Mouse (Mus musculus) embryonic facial prominence, embryonic 15.5 days (tissue): ENCODE results near the gene Slfn8. TPM values are rescaled to one million over a fixed set of nuclear protein-coding genes. Genes with fewer than 3 reads are reported as not detected.
A peak's percentile ranks its signal among the peaks of the same experiment; 100 is the strongest.
"Not testable (repeated sequence)": the region's sequence is repeated elsewhere in the genome, so short reads cannot be mapped to it uniquely, and the experiment has no call there.

Experiments used
- ATAC-seq: fragments of 200-750 bp; cut with Nextera tagmentation; 2 replicates; pipeline ENCODE4 v1.8.0; 2017; ENCODE audit warnings: low read depth, moderate TSS enrichment; ENCODE audit not compliant: insufficient number of reproducible peaks, low FRiP score, low TSS enrichment
- H3K27ac ChIP-seq: fragments of 300-500 bp; sonication (generic); replicated peaks from 2 replicates; pipeline ENCODE4 v1.5.1; 2015; ENCODE audit warnings: mild to moderate bottlenecking, inconsistent platforms
- H3K27me3 ChIP-seq: fragments of 300-500 bp; sonication (generic); 2 replicates; pipeline ENCODE4 v1.6.1; 2015; ENCODE audit warnings: inconsistent platforms
- H3K36me3 ChIP-seq: fragments of 300-500 bp; sonication (generic); 2 replicates; pipeline ENCODE4 v1.6.1; 2015; ENCODE audit warnings: mild to moderate bottlenecking, inconsistent platforms
- H3K4me1 ChIP-seq: fragments of 300-500 bp; sonication (generic); 2 replicates; pipeline ENCODE4 v1.6.1; 2015; ENCODE audit warnings: inconsistent platforms
- H3K4me2 ChIP-seq: fragments of 300-500 bp; sonication (generic); replicated peaks from 2 replicates; pipeline ENCODE4 v1.6.1; 2015; ENCODE audit warnings: mild to moderate bottlenecking, inconsistent platforms
- H3K4me3 ChIP-seq: fragments of 300-500 bp; sonication (generic); replicated peaks from 2 replicates; pipeline ENCODE4 v1.5.1; 2015; ENCODE audit warnings: mild to moderate bottlenecking, inconsistent platforms
- H3K9ac ChIP-seq: fragments of 300-500 bp; sonication (generic); 2 replicates; pipeline ENCODE4 v1.6.1; 2015; ENCODE audit warnings: inconsistent platforms
- H3K9me3 ChIP-seq: fragments of 300-500 bp; sonication (generic); replicated peaks from 2 replicates; pipeline ENCODE4 v1.6.1; 2016; ENCODE audit warnings: inconsistent platforms
- WGBS: fragments of 180-500 bp; shearing (Covaris S2); methylation state at CpG from one replicate; pipeline ENCODE4 v1.1.7; 2015; 5-methylcytosine and 5-hydroxymethylcytosine counted together
- polyA plus RNA-seq: library from polyadenylated mRNA; unstranded; fragments of >200 nt; fragmentation: Nextera tagmentation; extraction: Ambion mirVana; gene quantifications from 2 replicates; pipeline ENCODE4 v1.2.1, GENCODE M21; 2015

Slfn8 gene
- polyA plus RNA-seq, 1 experiment from 2014 or later, result 1.0 TPM

DNA sequence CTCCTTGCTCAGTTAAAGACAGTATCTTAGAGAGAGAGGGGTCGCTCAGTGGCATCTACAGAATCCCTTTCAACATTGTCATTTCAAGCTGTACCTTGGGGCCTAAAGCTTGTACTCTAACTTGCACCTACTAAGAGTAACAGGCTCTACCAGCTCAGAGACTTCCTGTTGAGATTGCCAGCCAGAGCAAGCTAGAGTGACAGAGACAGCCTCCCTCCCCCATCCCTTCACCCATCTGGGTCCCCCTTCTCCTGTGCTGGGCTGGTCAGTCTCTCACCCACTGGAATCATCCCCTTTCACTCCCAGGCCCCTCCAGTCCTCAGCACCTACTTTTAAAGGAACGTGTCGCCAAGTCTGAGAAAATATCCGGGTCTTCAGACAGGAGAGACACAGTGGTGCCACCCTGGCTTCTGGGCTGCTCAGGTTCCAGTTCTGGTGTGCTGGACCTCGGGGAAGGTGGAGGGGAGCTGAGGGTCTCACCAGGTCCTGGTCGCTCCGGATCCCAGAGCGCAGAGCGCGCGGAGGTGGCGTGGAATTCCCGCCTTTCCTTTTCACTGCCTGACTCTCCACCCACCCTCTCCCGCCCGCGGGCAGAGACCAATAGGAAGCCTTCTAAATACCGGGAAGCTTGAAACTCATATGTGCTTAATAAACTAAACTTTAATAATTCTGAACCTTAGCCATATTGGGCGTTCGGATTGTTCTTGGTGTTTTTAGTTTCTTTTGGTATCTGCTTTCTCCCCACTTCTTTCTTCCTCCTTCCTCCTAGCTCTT is 29.8 kb downstream of the Slfn8 start:
- peak; percentile 54; the same call in 1 of the 2 replicates for ATAC-seq
- not testable (repeated sequence) for H3K36me3 ChIP-seq, H3K9me3 ChIP-seq, H3K27me3 ChIP-seq
- WGBS, result 9% methylated on average over 19 of the region's 19 CpGs
- Histone ChIP-seq H3K4me1 (peaks cover 11% of the 10 kb centered on the region), H3K9ac (peak overlapping the region; percentile 18; the same call in 1 of the 2 replicates), H3K27ac (peak overlapping the region; percentile 67; the same call in 1 of the 2 replicates), H3K4me2 (peak overlapping the region; percentile 64), H3K4me3 (peak overlapping the region; percentile 47)

DNA sequence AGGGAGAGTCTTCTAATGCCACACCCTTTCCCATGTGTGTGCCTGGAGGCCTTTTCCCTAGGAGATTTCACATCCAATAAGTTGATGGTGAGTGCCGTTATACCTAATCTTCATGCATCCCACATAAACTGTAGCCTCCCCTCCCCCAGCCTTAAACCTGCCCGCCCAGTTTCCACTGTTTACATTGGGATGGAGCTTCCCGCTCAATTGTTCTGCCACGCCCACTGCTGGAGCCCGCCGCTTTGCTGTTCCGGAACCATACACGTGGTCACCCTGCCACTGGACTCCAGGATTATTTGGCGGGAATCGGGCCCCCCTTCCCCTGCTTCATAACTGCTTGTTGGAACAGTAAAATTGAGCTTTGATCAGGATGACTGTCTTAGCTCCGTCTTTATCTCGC is 31.3 kb downstream of the Slfn8 start:
- WGBS, result 26% methylated on average over 12 of the region's 12 CpGs
- no peaks in the 10 kb centered on the region for H3K9me3 ChIP-seq
- H3K4me3 ChIP-seq, result peak overlapping the region; percentile 47
- H3K36me3 ChIP-seq, result peaks cover 11% of the 10 kb centered on the region; the same call in 1 of the 2 replicates
- ATAC-seq, result no peak
- no peak overlapping the region for H3K9ac ChIP-seq
- H3K4me1 ChIP-seq, result peaks cover 11% of the 10 kb centered on the region
- H3K27ac ChIP-seq, result no peak overlapping the region
- peak overlapping the region; percentile 64 for H3K4me2 ChIP-seq
- no peaks in the 10 kb centered on the region for H3K27me3 ChIP-seq

DNA sequence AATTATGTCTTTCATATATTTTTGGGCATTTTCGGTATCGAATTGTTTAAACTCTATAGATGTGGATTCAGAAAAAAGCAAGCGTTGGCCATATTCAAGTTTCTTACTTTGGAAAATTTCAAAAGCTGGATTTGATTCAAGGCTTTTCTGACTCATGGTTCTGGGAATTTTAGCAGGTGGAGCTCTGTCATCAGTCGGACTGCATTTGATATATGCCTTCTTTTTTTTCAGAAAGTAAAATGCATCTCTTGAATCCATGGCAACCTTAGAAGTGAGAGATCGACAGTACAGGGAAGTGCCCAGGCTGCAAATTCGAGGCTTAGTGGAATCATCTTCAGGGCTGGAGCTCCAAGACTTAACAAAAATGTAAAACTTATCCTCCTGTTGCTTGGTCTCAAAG is 33.0 kb downstream of the Slfn8 start:
- H3K27me3 ChIP-seq, result no peaks in the 10 kb centered on the region
- WGBS, result 86% methylated on average over 6 of the region's 6 CpGs
- H3K4me1 ChIP-seq, result peaks cover 11% of the 10 kb centered on the region
- H3K4me3 ChIP-seq, result no peak overlapping the region
- H3K9me3 ChIP-seq, result no peaks in the 10 kb centered on the region
- no peak overlapping the region for H3K27ac ChIP-seq
- H3K4me2 ChIP-seq, result no peak overlapping the region
- H3K36me3 ChIP-seq, result peaks cover 18% of the 10 kb centered on the region; the same call in 1 of the 2 replicates
- no peak overlapping the region for H3K9ac ChIP-seq
- ATAC-seq, result no peak

DNA sequence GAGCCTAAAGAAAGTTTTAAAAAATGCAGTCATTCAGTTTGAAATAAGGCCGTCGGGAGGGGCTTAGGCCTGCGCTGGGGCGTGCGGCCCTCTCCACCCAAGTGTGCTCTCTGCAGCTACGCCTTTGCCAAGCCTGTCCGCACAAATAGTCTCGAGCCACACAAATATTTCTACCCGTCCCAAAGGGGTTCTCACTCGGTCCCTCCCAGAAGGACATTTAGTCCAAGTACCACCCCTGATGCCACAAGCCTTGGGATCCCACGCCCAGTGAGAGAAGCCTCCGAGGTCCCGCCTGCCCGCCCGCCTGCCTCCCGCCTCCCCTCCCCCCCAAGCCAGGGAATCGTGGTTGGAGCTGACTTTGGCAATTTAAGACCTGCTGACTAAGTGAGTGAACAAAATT is 37.4 kb downstream of the Slfn8 start:
- no peak overlapping the region for H3K4me3 ChIP-seq
- H3K27ac ChIP-seq, result no peak overlapping the region
- no peaks in the 10 kb centered on the region for H3K9me3 ChIP-seq
- no peaks in the 10 kb centered on the region for H3K4me1 ChIP-seq
- WGBS, result 80% methylated on average over 17 of the region's 17 CpGs
- no peak overlapping the region for H3K4me2 ChIP-seq
- H3K27me3 ChIP-seq, result no peaks in the 10 kb centered on the region
- H3K36me3 ChIP-seq, result peaks cover 32% of the 10 kb centered on the region
- H3K9ac ChIP-seq, result no peak overlapping the region
- ATAC-seq, result no peak

DNA sequence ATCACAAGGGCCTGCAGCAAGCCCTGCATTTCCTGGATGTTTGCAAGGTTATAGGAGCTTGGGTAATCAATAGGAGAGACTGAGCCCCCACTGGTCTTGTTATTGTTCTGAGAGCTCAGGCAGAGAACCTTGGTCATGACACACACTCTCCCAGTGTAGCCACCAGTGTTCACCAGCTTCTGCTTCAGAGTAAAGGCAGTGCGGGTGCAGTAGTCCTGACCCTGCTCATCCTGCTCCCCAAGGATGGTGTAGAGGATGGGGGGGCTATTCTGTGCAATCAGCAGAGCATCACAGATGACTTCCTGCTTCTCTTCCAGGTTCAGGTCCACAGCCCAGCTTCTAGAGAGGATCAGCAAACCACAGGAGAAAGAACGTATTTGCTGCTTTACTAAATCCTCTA is 38.2 kb downstream of the Slfn8 start:
- not testable (repeated sequence) for H3K4me2 ChIP-seq, H3K27me3 ChIP-seq, H3K4me3 ChIP-seq, H3K27ac ChIP-seq, H3K9ac ChIP-seq, H3K9me3 ChIP-seq, ATAC-seq, H3K4me1 ChIP-seq
- H3K36me3 ChIP-seq, result peaks cover 32% of the 10 kb centered on the region
- WGBS, result 85% methylated on average over 2 of the region's 2 CpGs

DNA sequence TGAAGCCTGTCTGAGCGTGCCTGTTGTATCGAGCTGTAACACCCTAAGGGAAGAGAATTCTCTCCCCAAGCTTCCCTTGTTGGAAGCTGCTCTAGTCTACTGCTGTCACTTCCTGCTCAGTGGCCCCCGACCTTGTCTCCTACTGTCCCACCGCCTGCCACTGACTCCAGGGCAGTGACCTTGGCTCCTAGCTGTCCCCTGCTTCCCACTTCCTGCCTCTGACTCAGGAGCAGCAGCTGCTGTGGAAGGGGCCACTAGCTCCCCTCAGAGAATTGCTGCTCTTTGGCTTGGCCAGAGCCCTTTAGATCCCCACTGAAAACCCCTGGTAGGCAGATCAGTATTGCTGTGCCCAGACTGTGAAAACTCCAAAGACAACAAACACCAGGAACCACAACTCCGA is 46.7 kb downstream of the Slfn8 start:
- H3K27ac ChIP-seq, result no peak overlapping the region
- H3K36me3 ChIP-seq, result no peaks in the 10 kb centered on the region
- no peak for ATAC-seq
- H3K4me1 ChIP-seq, result peaks cover 12% of the 10 kb centered on the region
- no peaks in the 10 kb centered on the region for H3K27me3 ChIP-seq
- H3K4me3 ChIP-seq, result no peak overlapping the region
- 22% methylated on average over 5 of the region's 5 CpGs for WGBS
- no peaks in the 10 kb centered on the region for H3K9me3 ChIP-seq
- no peak overlapping the region for H3K9ac ChIP-seq
- H3K4me2 ChIP-seq, result no peak overlapping the region

DNA sequence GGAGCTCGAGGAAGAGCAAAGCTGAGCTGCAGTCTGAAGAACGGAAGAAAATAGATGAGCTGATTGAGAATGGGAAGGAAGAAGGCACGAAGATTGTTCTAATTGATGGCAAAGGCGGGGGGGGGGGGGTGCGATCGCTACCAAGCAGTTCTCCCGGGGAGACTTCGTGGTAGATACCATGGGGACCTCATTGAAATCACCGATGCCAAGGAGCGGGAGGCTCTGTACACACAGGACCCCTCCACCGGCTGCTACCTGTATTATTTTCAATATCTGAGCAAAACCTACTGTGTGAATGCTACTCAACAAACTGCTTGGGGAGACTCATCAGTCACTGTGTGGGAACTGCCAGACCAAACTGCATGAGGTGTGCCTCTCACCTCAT is 49.0 kb downstream of the Slfn8 start:
- Histone ChIP-seq H3K9me3 (no peaks in the 10 kb centered on the region), H3K27ac (0 out of 2 replicates have a peak overlapping the region, but pooled peaks have one; percentile 71), H3K36me3 (no peaks in the 10 kb centered on the region), H3K27me3 (no peaks in the 10 kb centered on the region), H3K9ac (no peak overlapping the region), H3K4me1 (peaks cover 12% of the 10 kb centered on the region), H3K4me2 (peak overlapping the region; percentile 48), H3K4me3 (peak overlapping the region; percentile 27)
- 64% methylated on average over 11 of the region's 11 CpGs for WGBS
- no peak for ATAC-seq

DNA sequence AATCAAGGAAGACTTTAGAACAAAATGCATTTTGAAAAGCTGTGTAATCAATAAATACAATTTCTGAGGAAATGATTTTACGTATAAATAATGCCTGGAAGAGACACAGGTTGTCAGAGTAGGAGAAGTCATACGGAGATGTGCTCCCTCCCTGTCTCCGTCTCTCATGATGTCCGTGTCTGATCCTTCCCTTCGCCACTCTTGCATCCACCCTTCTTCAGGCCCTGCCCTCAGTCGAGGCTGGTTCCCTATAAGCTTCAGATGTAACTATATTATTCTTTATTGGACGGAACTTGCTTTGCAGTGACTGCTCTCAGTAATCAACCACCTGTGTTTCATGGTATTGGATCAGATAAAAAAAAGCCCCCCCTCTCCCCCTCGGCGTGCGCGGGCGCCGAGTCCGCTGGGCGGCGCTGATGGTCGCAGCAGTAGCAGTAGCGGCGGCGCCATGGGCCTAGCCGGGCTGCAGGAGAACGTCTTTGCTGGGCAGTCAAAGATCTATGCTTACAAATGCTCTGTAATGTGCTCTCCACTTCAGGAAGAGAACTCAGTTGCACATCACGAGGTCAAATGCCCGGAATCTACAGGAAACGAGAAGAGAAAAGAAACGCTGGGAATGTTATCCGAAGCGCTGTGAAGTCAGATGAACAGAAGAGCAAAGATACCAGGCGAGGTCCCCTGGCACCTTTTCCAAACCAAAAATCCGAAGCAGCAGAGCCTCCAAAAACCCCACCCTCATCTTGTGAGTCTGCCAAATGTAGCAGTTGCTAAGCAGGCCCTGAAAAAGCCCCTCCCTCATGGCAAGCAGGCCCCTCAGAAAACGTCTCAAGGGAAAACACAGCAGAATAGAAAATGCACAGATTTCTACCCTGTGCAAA is 49.7 kb downstream of the Slfn8 start:
- Histone ChIP-seq H3K36me3 (no peaks in the 10 kb centered on the region), H3K4me3 (peak overlapping the region; percentile 27), H3K9me3 (no peaks in the 10 kb centered on the region), H3K4me2 (peak overlapping the region; percentile 48), H3K4me1 (peaks cover 12% of the 10 kb centered on the region), H3K27ac (peak overlapping the region; percentile 71), H3K27me3 (no peaks in the 10 kb centered on the region), H3K9ac (0 out of 2 replicates have a peak overlapping the region, but pooled peaks have one; percentile 12)
- 0 out of 2 replicates have a peak, but pooled peaks have one; percentile 51 for ATAC-seq
- 7% methylated on average over 31 of the region's 31 CpGs for WGBS

DNA sequence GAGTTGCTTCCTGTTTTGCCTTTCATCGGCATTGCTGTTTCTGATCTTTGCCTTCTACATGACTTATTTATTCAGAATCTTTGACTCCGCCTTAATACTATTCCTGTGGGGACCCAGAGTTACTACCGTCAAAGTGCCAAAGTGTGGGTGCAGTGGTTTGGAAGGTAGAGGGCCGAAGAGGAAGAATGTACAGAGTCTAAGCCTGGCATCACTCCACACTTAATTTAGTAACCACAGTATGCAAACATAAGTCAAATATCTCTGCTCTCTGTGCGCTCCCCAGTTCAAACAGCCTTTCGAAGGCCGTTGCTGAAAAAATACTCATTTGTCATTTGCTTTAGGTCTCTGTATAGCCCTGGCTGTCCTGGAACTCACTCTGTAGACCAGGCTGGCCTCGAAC is 58.4 kb downstream of the Slfn8 start:
- Histone ChIP-seq H3K27me3 (no peaks in the 10 kb centered on the region), H3K4me3 (no peak overlapping the region), H3K36me3 (no peaks in the 10 kb centered on the region), H3K9ac (no peak overlapping the region), H3K27ac (no peak overlapping the region), H3K4me2 (no peak overlapping the region), H3K4me1 (no peaks in the 10 kb centered on the region), H3K9me3 (no peaks in the 10 kb centered on the region)
- ATAC-seq, result no peak
- WGBS, result 80% methylated on average over 8 of the region's 8 CpGs

DNA sequence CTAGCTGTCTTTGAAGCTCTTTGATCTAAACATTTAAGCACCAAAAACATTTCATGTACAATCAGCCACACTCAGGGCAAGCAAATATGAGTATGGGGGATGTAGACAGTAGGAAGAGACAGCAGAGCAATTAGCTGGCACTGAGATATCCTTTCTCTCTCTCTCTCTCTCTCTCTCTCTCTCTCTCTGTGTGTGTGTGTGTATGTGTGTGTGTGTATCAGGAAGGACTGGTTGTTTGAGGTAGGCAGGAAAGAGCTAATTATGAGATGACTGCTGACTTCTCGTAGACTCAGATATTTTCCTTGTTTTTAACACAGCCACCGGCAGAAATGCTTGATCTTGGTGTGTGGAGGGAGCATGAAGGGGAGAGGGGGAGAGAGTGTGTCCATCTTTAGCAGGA is 58.9 kb downstream of the Slfn8 start:
- no peak for ATAC-seq
- no peaks in the 10 kb centered on the region for H3K36me3 ChIP-seq
- no peak overlapping the region for H3K9ac ChIP-seq
- no peaks in the 10 kb centered on the region for H3K4me1 ChIP-seq
- no peak overlapping the region for H3K4me3 ChIP-seq
- H3K4me2 ChIP-seq, result no peak overlapping the region
- H3K27ac ChIP-seq, result no peak overlapping the region
- 48% methylated on average over 2 of the region's 2 CpGs for WGBS
- no peaks in the 10 kb centered on the region for H3K27me3 ChIP-seq
- no peaks in the 10 kb centered on the region for H3K9me3 ChIP-seq

DNA sequence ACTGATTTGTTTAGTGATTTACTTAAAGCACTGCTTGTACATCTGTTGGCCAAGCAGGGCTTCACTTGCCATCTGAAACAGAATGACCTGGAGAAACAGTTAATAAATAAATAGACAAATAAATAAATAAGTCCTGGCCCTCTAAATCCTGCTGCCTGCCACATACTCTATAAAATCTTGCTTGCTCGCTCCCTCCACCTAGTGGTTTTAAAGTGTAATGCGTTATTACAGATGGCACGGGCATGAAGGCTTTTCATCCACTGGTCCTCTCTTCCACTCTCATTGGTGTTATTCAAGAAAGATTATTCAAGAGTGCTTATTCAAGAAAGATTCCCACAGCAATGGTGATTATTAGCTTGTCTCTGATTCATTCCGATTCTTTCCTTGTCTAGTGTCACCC is 61.0 kb downstream of the Slfn8 start:
- ATAC-seq, result no peak
- Histone ChIP-seq H3K27me3 (peaks cover 4% of the 10 kb centered on the region; the same call in 1 of the 2 replicates), H3K9me3 (no peaks in the 10 kb centered on the region), H3K27ac (no peak overlapping the region), H3K4me1 (no peaks in the 10 kb centered on the region), H3K4me3 (no peak overlapping the region), H3K36me3 (no peaks in the 10 kb centered on the region), H3K4me2 (no peak overlapping the region), H3K9ac (no peak overlapping the region)
- WGBS, result 15% methylated on average over 4 of the region's 4 CpGs
